Mouse (Mus musculus): ENCODE results near the gene Rela. TPM values are rescaled to one million over a fixed set of nuclear protein-coding genes. Genes with fewer than 3 reads are reported as not detected.
A peak's percentile ranks its signal among the peaks of the same experiment; 100 is the strongest.
"Not testable (repeated sequence)": the region's sequence is repeated elsewhere in the genome, so short reads cannot be mapped to it uniquely, and the experiment has no call there.

Gene Rela
- total RNA-seq, 2 experiments from 2014 or later = 20.6 to 22.0 TPM

DNA sequence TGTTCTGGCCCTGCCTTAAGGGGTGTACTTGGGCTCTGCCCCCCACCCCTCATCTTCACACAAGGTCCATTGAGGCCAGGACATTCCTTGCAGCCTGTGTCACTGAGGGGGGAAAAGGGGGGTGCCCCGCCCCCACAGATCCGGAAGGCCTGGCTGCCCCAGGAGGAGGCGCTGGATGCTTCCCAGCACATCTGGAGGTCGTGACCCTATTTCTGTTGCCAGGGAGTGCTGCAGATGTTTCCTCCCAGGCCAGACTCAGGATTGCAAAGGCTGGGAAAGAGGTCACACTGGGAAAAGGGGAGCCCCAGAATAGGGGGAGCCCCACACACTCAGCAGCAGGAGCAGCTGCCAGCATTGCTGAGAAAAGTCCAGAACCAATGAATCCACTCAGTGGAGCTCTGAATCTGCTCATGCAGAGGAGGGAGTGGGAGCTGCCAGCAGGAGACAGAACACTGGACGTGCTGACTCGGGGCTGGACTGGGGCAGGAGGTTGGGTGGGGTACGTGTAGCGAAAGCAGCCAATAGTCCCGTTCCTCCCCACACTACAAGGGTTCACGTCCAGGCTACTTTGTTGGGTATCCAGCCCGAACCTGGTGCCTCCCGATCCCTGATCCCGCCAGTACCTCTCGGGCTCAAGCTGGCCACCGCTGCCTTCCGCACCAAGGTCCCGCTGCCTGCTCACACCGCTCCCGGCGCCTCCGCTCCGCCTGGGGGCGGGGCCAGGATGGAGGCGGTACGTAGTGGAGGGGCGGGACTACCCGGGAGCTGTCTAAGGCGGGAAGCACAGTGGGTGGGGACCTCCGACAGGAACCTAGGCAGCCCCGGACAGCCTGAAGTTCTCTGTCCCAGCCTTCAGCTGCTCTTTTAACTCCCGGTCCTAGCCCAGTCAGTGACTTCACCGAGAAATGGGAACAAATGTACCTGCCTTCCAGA, 26.0 kb downstream of the Rela start, which contains the start of gene Sipa1:
Gene Sipa1 (minus strand): TSS at position 727 of the 933 bp plus-strand sequence.
- DNase-seq (ENCODE audit: extremely low spot score in 1 of 2, low spot score in 1 of 2) = peak; percentile 59 to 67

DNA sequence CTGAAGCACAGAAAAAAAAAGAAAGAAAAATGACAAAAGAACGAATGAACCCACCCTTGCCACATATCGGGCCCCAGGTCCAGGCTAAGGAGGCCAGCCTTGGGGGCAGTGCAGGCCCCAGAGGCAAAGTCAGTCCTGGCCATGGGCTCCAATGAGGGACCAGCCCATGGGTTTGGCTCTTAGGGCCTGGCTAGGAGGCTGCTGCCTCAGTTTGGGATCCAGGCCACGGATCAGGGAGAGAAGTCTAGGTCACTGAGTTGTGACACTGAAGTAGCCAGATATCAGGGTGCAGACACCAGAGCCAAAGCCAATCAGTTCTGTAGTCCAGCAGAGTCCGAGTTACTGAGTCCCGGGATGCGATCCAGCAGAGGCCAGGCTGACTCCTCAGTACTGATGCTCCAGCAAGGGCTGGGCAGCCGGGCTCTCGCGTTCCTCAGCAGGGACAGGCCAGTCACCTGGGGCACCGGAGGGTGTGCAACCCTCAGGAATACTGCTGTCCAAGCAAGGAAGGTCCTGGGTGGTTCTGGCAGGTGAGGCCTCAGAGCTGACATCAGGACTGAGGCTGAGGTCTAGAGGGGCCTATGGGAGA, 27.5 kb downstream of the Rela start:
- no peak for DNase-seq (ENCODE audit: extremely low spot score in 1 of 2, low spot score in 1 of 2)

DNA sequence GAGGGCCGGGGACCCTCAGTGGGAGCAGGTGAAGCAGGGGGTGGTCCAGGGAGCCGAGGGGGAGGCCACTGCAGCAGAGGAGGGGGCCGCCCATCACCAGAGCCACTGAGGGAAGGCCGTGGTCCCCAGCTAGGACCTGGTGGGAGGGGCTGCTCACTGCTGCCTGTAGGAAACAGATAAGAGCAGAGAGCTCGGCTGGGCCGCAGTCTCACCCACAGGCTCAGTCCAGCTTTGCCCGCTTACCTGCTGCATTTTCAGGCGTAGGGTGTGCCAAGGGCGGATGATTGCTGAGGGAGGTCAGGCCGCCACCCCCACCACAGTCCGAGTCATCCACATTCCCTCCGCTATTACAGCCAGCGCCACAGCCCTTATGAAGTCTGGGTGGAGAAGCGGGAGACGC, 28.2 kb downstream of the Rela start:
- DNase-seq (ENCODE audit: extremely low spot score in 1 of 2, low spot score in 1 of 2) = no peak

DNA sequence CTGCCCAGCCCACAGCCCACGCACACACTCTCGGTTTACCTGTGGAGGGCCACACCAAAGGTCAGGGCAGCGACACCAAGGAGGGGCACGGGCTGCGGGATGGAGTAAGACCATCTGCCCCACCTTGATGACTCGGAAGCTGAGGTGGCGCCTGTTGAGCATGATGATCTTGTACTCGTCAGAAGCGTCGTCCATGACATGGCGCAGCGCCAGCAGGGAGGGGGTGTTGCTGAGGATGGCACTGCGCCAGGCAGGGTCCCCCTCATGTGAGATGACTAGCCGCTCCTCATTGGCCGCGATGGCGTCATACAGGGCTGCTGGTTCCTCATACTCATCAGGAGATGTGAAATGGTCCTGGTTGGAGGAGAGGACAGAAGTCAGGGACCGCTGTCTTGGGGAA, 29.1 kb downstream of the Rela start:
- no peak for DNase-seq (ENCODE audit: extremely low spot score in 1 of 2, low spot score in 1 of 2)

DNA sequence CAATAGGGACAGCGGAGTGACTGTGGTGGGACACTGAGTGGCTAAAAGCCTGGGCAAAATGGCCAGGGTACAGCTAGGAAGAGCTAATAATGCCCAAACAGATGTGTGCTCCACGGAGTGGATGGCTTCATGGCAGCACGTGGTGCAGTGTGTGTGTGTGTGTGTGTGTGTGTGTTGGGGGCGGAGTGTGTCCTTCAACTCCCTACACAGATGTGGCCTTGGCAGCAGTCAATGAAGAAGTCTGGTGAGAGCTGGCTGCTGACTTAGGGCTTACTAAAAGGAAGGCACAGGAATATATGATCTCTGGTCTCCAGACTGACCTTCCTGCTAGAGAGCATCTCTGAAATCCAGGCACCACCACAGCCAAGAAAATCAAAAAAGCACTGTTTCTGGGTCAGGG, 31.1 kb downstream of the Rela start:
- no peak for DNase-seq (ENCODE audit: extremely low spot score in 1 of 2, low spot score in 1 of 2)

DNA sequence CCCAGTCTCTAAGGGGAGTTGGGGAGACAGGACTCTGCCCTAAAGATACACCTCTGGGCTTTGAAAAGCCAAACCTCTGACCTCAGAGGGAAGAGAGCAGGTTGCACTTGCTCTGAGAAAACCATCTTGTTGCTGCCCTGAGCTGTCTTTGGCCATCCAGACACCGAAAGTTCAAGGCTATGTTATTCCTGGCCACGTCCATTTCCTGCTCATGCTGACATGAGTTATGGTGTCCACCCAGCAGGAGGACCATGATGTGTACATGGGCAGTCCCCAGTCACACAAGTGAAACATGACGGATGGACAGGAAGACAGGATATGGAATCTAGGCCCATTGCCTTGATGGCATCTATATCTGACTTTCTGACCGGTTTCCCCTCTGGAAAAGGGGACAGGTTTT, 43.1 kb downstream of the Rela start:
- no peak for DNase-seq (ENCODE audit: extremely low spot score in 1 of 2, low spot score in 1 of 2)

DNA sequence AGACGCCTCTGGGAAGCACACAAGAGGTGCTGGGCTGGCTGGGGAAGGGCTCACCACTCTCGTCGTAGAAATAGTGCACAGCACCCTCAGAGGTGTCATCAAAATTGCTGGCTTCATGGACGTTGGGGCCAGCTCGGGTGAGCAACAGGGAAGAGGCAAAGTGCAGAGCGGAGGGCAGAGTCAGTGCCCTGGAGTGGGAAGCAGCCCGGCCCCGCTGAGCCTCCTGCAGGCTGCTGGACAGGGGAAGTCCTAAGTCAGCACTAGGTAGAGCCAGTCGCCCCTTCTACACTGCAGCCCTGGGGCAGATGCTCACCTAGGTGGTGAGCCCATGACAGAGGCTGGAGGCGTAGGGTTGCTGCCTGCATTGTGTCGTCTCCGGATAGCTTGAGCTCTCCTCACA, 47.0 kb downstream of the Rela start:
- no peak for DNase-seq (ENCODE audit: extremely low spot score in 1 of 2, low spot score in 1 of 2)

DNA sequence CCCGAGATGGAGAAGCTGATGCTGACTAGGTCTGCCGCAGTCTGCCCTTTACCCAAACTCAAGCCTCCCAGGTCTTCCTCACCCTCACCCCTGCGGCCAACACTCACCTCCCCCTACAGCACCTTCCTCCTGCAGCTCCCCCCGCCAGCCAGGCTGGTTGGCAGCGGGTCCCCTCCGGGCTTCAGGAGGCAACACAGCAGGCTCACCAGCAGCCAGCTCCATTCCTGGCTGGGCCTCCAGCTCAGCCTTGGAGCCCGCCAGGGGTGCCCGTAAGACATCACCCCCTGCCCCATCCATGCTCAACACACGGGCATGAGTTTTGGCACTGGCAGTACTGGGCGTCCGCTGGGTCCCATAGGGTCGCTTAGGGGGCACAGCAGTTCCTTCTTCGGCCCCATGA, 47.7 kb downstream of the Rela start:
- no peak for DNase-seq (ENCODE audit: extremely low spot score in 1 of 2, low spot score in 1 of 2)

DNA sequence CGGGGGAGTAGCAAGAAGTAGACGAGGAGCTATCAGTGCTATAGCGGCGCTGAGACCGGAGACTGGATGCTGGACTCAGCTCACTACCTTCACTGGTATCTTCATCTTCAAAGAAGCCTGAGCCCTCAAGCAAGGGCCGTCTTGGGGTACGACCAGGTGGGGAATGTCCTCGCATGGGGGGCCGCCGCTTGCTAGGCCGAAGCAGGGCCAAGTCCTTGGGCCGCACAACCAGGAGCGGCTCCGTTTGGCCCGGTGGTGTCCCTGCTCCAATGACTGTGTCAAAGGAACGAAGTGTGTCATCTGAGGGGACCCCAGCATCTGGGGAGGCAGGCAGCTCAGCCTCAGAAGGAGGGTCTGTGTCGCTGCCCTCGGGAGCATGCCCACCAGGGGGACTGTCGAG, 48.1 kb downstream of the Rela start:
- no peak for DNase-seq (ENCODE audit: extremely low spot score in 1 of 2, low spot score in 1 of 2)

DNA sequence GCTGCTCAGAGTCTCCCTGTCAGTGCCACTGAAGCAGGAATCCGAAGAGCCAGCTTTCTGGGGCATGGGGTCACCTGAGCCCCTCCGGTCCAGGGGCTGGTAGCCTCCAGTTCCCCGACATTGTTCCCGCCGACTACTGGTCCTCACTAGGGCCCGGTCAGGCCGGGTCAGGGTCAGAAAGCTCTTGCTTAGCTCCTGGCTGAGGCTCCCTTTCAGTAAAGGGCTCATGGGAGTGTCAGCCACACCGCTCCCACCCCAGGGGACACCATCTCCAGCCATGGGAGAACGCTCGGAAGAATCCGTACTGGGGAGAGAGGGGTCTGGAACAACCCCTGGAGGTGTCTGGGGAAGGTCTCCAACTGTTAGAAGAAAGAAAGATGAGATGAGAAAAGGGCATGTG, 48.6 kb downstream of the Rela start:
- no peak for DNase-seq (ENCODE audit: extremely low spot score in 1 of 2, low spot score in 1 of 2)

DNA sequence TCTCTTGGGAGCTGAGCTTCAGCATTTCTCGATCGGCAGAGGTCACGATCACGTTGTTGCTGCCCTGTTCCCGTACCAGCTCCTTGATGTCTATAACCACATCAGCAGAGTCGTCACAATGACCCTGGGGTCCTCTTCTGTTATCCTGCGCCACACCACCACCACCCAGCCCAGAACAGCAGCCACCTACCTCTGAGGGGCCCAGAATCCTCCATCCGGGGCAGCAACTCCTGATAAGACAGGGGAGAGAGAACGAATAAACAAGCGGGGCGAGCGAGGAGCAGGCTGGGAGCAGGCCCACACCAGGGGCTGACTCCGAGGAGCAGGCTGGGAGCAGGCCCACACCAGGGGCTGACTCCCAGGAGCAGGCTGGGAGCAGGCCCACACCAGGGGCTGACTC, 49.2 kb downstream of the Rela start:
- no peak for DNase-seq (ENCODE audit: extremely low spot score in 1 of 2, low spot score in 1 of 2)

DNA sequence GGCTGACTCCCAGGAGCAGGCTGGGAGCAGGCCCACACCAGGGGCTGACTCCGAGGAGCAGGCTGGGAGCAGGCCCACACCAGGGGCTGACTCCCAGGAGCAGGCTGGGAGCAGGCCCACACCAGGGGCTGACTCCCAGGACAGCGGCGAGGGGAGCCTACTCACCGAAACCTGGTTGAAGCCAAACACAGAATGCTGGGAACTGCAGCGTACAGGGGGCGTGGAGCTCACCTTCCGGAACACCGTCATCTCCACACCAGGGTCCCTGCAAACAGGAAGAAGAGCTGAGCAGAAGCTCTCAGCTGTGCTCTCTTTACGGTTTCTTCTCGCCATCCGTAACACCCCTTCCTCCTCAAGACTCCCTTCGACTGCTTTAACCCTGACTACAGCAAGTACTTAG, 49.7 kb downstream of the Rela start:
- DNase-seq (ENCODE audit: extremely low spot score in 1 of 2, low spot score in 1 of 2) = not testable (repeated sequence)

DNA sequence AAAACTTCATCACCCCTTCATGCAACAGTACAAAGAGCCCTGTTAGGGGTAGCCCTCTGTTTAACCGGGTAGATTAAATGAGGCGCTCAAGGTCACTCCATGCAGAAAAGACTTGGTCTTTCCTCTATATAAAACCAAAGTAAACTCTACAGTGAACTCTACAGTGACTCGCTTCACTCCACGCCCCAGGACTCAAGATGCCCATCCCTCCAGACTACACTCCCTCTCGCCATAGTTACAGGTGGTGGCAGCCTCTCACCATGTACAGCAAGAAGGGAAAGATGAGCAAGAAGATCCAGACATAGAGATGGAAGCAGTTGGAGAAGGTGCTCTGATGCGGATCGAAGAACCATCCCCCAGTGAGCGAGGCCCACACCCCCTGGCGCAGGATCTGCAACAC, 50.5 kb downstream of the Rela start:
- no peak for DNase-seq (ENCODE audit: extremely low spot score in 1 of 2, low spot score in 1 of 2)

DNA sequence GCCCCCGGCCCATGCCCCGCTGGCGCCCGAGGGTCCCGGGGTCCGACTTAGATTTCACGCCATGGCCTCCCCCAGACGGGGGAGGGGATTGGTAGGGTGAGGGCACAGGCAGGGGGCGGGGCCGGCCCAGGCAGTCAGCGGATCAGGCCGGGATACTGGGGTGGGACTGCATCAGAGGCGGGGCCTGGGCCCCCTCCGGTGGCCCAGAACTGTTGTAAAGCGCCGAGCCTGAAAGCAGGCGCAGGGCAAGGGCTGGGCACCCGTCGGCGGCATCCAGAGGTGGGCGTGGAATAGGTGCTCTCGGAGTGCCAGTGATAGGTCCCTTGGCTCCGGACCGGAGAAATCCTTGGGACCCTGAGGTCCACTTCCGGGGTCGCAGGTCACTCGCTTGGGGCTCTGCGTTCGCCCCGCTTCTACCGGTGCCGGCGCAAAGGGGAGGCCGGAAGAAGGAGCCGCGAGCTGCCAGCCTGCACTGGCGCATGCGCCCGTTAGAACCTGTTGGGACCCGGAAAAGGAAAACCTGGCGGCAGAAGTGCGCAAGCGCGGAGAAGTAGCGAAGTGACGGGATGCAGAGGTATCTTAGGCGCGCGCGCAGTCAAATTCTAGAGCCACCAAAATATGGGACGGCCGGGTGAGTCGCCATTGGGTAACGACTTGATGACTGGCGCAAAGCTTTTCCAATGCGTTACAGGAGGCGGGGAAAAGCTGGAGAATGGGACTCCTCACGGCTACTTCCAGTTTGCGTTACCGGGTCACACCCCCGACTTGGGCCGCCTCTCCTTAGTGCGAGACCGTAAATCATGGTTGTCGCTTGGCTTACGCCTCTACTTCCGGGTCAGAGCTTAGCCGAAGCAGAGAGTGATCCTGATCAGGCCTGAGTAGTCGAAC, 51.2 kb downstream of the Rela start, which contains the start of the genes Map3k11 and Pcnx3:
Gene Map3k11 (plus strand): TSS at position 543 of the 888 bp plus-strand sequence.
Gene Pcnx3 (minus strand): TSS at position 709 of the 888 bp plus-strand sequence.
- peak; percentile 92 to 93 for DNase-seq (ENCODE audit: extremely low spot score in 1 of 2, low spot score in 1 of 2)

DNA sequence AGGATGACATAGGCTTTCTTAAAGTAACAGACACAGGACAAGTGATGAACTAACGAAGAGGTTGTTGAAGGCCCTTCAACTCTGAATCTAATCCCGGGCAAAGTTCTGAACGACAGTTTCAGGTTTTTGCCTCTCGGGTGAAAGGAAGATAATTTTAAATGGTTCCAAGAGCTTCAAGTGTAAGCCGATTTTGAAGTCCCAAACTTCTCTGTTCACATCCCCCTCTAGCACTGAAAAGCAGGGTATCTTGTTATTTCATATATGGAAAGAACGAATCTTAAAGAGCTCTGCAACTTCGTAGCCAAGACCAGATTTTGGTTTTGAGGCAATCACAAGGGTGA, 51.8 kb downstream of the Rela start:
- DNase-seq (ENCODE audit: extremely low spot score in 1 of 2, low spot score in 1 of 2) = no peak

DNA sequence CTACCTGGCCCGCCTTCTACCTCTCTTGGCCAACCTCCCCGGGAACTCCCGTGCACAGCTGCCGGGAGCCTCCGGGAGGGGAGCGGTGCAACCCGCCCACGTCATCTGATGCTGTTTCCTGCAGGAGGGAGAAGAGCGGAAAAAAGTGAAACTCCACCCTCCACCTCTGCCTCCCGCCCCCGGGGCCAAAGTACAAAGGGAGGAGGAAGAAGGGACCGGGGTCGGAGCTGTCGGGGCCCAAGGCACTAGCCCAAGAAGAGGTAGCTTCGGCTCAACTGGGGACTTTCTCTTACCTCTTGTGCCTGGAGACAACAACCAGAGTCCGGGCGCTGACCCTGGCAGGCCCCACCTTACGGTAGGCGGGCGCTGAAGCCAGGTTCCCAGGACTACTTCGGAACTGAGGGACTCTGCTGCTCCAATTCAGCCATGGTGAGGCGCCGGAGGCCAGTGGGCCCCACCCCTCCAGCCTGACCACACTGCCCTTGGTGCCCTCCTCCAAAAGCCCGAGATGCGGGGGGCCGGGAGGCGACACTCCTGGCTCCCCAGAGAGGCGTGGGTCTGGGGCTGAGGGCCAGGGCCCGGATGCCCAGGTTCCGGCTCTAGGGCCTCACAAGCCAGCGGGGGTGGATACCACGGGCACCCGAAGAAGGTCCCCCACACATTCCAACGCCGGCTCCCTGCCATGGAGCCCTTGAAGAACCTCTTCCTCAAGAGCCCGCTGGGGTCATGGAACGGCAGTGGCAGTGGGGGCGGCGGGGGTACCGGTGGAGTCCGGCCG, 52.5 kb downstream of the Rela start:
- peak; percentile 42 to 53 for DNase-seq (ENCODE audit: extremely low spot score in 1 of 2, low spot score in 1 of 2)

DNA sequence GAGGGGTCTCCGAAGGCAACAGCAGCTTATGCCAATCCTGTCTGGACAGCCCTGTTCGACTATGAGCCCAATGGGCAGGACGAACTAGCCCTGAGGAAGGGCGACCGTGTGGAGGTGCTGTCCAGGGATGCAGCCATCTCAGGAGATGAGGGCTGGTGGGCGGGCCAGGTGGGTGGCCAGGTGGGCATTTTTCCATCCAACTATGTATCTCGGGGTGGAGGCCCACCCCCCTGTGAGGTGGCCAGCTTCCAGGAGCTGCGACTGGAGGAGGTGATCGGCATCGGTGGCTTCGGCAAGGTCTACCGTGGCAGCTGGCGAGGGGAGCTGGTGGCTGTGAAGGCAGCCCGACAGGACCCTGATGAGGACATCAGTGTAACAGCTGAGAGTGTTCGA, 53.1 kb downstream of the Rela start:
- DNase-seq (ENCODE audit: extremely low spot score in 1 of 2, low spot score in 1 of 2) = no peak

DNA sequence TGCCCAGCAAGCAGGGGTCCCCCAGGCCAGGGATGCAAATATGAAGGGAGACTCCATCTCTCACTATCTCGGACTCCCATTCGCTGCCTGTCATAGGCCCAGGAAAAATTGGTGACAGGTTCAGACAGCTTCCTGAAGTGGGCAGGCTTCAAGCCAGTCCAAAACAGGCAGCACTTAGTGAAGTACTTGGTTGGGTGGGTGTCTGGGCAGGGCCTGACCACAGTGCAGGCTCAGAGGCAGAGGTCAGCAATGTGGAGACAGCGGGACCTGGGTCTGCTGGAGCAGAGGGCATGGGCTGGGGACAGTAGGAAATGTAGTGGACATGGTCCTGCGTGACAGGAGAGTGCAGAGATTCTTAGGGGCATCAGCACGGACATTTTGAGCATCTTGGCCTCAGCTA, 54.3 kb downstream of the Rela start:
- no peak for DNase-seq (ENCODE audit: extremely low spot score in 1 of 2, low spot score in 1 of 2)

DNA sequence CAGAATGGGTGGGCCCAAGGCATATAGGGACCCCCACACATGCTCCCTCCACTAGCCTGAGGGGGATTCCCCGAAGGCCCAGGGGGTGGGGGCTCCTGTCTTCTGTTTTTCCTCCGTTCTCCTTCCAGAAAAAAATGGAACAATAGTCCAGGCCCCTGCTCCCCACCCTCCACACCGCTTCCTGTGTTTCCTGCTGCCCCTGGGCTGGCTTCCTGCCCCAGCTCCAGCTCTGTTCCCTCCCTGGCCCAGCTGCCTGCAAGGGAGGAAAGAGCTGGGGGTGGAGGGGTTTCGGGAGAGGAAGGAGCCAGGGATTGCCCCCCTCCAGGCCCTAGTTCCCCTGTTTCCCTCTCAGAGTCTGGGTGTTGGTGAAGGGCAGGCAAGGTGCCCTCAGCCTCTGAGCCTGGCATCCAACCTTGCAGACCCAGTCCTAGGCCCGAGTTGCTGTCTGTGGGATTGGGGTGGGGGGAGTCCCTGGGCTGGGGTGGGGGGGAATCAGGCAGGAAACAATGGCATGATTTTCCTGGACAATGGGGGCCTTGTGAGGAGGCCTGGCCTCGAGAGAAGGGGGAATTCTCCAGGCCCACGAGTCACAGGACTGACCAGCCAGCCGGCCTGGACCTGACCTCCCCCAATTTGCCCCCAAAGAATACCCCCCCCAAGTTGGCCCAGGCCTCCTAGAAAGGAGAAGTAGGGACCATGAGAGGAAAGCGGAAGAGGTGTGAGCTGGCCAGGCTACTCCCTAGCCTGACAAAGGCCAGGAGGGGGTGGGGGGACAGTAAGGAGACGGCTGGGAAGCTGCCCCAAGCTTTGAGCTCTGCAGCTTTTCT, 55.0 kb downstream of the Rela start:
- no peak for DNase-seq (ENCODE audit: extremely low spot score in 1 of 2, low spot score in 1 of 2)
